Mouse (Mus musculus) olfactory bulb, adult 2 months (tissue): ENCODE measurements around the gene Slc41a2. TPM values are rescaled to one million over a fixed set of nuclear protein-coding genes. Genes with fewer than 3 reads are reported as not detected.

Experiments used
- H3K27ac ChIP-seq: fragments of 200-500 bp; 2 replicates; pipeline ENCODE4 v1.5.1; 2012; ENCODE audit warnings: low read depth, low read length; ENCODE audit not compliant: insufficient read depth
- H3K4me1 ChIP-seq: fragments of 200-500 bp; 2 replicates; pipeline ENCODE4 v1.6.1; 2012; ENCODE audit warnings: low read length; ENCODE audit not compliant: control insufficient read depth, insufficient read depth
- H3K4me3 ChIP-seq: fragments of 200-500 bp; 2 replicates; pipeline ENCODE4 v1.5.1; 2012; ENCODE audit warnings: mild to moderate bottlenecking, low read depth, low read length, moderate library complexity; ENCODE audit not compliant: insufficient read depth
- CTCF ChIP-seq: fragments of 200-500 bp; IDR thresholded peaks from 2 replicates; pipeline ENCODE4 v1.5.1; 2012; ENCODE audit warnings: low read depth, mild to moderate bottlenecking, low read length, moderate library complexity; ENCODE audit not compliant: insufficient read depth
- POLR2A ChIP-seq: fragments of 200-500 bp; IDR thresholded peaks from 2 replicates; pipeline ENCODE4 v1.6.1; 2012; ENCODE audit warnings: mild to moderate bottlenecking, low read depth, low read length, moderate library complexity; ENCODE audit not compliant: insufficient read depth
- WGBS: fragments of 180-500 bp; shearing (Covaris S2); methylation state at CpG from one replicate; pipeline ENCODE4 v1.1.7; 2018; 5-methylcytosine and 5-hydroxymethylcytosine counted together
- polyA plus RNA-seq: library from polyadenylated mRNA; stranded (reverse); fragments of >200 nt; gene quantifications from 2 replicates; pipeline ENCODE4 v1.2.4, GENCODE M21; 2012; ENCODE audit warnings: low replicate concordance; ENCODE audit not compliant: missing spikeins, insufficient read depth, insufficient read length

The Slc41a2 gene
- polyA plus RNA-seq, 1 experiment: not detected

DNA sequence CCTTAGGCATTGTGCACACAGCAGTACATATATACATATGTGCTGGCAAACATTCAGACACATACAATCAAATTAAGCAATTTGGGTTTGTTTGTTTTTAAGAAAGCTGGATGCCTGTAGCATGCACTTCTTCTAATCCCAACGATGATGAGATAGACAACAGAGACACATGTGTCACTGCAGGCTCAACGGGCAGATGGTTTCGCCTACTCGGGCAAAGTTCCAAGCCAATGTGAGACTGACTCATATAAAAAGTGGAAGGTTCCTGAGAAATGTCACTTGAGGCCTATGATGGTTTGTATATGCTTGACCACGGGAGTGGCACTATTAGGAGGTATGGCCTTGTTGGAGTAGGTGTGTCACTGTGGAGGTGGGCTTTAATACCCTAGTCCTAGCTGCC, 5.5 kb upstream of the Slc41a2 start:
- Histone ChIP-seq H3K27ac (no peak overlapping the region), H3K4me3 (no peak overlapping the region), H3K4me1 (no peaks in the 10 kb centered on the region)
- TF ChIP-seq CTCF (no peak), POLR2A (no peak)
- WGBS: 70% methylated on average over 5 of the region's 5 CpGs

DNA sequence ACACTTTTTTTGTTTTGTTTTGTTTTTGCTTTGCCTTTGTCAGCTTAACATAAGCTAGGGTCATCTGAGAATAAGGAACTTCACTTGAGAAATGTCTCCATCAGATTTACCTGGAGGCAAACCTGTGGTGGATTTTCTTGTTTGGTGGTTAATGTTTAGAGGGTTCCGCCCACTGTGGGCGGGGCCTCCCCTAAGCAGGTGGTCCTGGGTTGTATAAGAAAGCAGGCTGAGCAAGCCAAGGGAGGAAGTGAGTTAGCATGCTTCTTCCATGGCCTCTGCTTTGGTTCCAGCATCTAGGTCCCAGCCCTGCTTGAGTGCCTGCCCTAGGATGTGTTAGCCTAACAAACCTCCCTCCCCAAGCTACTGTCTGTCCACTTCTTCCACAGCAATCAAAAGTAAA, 3.5 kb upstream of the Slc41a2 start:
- Histone ChIP-seq H3K4me1 (no peaks in the 10 kb centered on the region), H3K4me3 (no peak overlapping the region), H3K27ac (no peak overlapping the region)
- TF ChIP-seq CTCF (no peak), POLR2A (no peak)
- 45% methylated on average over 2 of the region's 2 CpGs for WGBS

DNA sequence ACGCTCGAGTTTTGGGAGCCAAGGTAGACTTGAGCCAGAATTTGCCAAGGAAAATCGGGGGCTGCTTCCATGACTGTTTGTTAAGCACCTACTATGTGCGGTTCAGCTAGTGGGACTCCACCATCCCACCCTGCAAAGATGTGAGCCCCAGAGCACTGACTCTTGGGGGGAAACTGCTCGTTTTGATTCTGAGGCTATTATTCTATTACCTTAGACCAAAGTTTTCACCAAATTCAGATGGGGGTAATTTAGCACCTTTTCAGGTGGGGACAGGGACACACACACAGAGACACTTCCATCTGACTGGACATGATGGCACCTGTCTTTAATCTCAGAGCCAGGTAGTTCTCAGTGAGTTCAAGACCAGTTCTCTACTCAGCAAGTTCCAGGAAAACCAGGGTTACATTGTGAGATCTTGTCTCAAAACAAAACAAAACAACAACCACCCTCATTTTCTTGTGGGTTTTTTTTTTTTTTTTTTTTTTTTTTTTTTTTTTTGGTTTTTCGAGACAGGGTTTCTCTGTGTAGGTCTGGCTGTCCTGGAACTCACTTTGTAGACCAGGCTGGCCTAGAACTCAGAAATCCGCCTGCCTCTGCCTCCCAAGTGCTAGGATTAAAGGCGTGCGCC, 403 bp upstream of the Slc41a2 start:
- no peaks in the 10 kb centered on the region for H3K4me1 ChIP-seq
- H3K4me3 ChIP-seq: peak overlapping the region; percentile 77
- WGBS: 42% methylated on average over 9 of the region's 9 CpGs
- no peak overlapping the region for H3K27ac ChIP-seq
- TF ChIP-seq POLR2A: no peak
- TF ChIP-seq CTCF: no peak

DNA sequence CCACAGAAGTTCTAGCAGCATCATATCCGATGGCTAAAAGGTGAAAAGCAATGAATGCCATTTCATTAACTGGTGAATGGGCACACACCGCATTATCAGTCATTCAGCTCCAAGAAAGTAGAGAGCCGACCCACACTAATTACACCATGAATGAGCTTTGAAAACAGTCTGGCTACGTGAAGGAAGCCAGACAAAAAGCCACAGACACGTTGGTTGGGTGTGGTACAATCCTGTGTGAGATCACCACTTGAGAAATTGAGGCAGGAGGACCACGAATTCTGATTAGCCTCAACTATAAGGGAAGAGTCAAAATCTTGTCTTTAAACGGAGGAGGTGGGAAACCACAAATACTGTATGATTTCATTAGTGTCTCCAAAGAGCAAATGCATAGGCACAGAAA, 1.3 kb downstream of the Slc41a2 start:
- Histone ChIP-seq H3K4me3 (no peak overlapping the region), H3K27ac (no peak overlapping the region), H3K4me1 (no peaks in the 10 kb centered on the region)
- whole genome bisulfite sequencing: 23% methylated on average over 7 of the region's 7 CpGs
- TF ChIP-seq POLR2A (no peak), CTCF (no peak)

DNA sequence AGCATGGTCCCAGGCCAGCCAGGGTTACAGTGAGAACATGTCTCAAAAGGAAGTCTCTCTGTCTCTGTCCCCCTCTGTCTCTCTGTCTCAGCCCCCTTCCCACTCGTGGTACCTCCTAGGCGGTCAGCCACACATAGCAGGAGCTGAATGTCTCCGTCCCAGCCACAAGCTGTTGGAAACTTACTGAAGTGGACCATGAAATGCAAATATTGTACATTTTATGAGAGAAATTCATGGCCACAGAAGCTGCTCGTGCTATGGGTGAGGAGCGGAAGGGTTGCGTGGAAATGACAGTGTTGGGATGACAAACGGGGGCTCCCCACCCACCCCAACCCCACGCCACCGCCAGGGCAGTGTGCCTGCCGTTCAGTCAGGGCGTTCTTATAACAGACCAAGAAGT, 5.1 kb downstream of the Slc41a2 start:
- Histone ChIP-seq H3K27ac (no peak overlapping the region), H3K4me3 (no peak overlapping the region), H3K4me1 (0 out of 2 replicates have a peak, but pooled peaks cover 8% of the 10 kb centered on the region)
- TF ChIP-seq CTCF (no peak), POLR2A (no peak)
- 94% methylated on average over 11 of the region's 11 CpGs for WGBS

DNA sequence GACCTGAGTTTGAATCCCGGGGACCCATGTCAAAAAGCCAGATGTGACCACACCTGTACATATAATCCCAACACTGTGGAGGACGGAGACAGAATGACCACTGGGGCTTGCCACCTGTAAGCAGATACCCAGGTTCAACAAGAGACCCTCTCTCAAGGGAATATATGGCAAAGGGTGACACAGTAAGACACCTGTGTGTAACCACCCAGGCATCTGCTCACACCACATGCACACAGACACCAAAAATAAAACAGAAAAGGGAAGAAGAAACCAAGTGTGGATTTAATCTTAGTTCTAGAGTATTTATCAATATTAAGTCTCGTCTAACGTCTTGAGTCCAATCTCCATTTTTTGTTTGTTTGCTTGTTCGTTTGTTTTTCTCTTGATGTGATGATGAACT, 5.9 kb downstream of the Slc41a2 start:
- no peak for TF ChIP-seq POLR2A
- TF ChIP-seq CTCF: no peak
- Histone ChIP-seq H3K4me3 (no peak overlapping the region), H3K27ac (no peak overlapping the region), H3K4me1 (0 out of 2 replicates have a peak, but pooled peaks cover 8% of the 10 kb centered on the region)
- 96% methylated on average over 5 of the region's 5 CpGs for WGBS

DNA sequence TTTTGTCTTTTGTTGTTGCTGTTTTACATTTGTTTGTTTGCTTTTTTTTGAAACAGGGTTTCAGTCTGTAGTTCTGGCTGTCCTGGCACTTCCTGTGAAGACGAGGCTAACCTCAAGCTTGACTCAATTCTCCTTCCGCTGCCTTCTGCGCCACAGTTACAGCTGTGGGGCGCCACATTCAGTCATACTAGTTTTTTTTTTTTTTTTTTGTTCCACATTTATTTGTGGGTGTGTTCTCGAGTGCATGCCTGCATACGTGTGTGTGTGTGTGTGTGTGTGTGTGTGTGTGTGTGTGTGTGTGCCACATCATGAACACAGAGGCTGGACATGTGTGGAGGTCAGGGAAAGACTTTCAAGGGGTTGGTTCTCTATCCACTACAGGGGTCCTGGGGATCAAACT, 7.3 kb downstream of the Slc41a2 start:
- no peak for TF ChIP-seq POLR2A
- TF ChIP-seq CTCF: no peak
- 0 out of 2 replicates have a peak, but pooled peaks cover 8% of the 10 kb centered on the region for H3K4me1 ChIP-seq
- WGBS: 75% methylated on average over 6 of the region's 6 CpGs
- H3K27ac ChIP-seq: no peak overlapping the region
- no peak overlapping the region for H3K4me3 ChIP-seq

DNA sequence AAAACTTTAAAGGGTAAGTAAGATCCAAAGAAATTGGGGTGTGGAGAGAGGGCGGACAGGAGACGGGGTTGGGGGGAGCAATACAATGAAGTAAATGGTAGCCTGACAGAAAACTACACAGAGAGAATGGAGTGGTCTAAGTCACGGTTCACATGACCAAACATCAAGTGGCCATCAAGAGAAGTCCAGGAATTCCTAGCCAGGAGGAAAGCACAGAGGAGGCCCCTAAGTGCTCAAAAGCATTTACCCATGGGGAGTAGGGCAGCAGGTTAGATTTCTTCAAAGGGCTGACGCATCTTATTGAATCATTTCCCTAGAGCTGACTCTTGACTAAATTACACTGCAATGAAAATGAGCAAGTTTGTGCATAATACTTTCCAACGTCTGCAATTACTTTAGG, 8.9 kb downstream of the Slc41a2 start:
- TF ChIP-seq CTCF: no peak
- no peak for TF ChIP-seq POLR2A
- Histone ChIP-seq H3K4me1 (peaks cover 9% of the 10 kb centered on the region; the same call in 1 of the 2 replicates), H3K4me3 (no peak overlapping the region), H3K27ac (0 out of 2 replicates have a peak overlapping the region, but pooled peaks have one; percentile 21)
- WGBS: 52% methylated on average over 5 of the region's 5 CpGs

DNA sequence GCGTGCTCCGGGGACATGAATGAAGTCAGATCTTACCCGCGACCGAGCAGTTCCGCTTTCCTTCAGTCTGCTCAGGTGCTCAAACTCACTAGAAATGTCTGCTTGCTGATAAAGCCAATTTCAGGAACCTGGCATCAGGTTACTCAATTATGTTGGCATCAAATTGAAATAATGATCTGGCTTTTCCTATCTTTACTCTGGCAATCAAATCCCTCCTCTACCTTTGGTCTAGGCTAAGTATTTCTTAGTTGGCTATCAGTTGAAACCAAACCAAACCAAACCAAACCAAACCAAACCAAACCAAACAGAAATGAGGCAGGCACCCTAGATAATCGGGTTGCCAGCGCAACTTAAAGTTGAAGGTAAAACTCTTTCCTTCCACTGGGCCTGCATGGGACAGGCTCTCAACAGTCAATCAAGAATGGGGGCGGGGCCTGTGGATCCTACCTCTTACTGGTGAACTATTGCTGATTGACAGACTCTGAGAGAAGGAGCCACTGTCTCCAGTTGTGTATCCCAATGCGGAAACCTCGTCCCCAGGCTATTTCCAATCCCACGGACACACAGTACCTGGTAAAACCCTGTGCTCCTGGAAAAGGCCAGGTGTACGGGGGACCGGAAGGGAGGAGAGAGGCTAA, 10.9 kb downstream of the Slc41a2 start:
- Histone ChIP-seq H3K4me1 (peaks cover 18% of the 10 kb centered on the region), H3K27ac (no peak overlapping the region), H3K4me3 (no peak overlapping the region)
- WGBS: 93% methylated on average over 14 of the region's 14 CpGs
- TF ChIP-seq CTCF: no peak
- no peak for TF ChIP-seq POLR2A
